Mouse (Mus musculus) embryonic facial prominence, embryonic 14.5 days (tissue): Measurements from ENCODE around the gene Ppip5k1. TPM values are rescaled to one million over a fixed set of nuclear protein-coding genes. Genes with fewer than 3 reads are reported as not detected.
"Not testable (repeated sequence)": the region's sequence is repeated elsewhere in the genome, so short reads cannot be mapped to it uniquely, and the experiment has no call there.

Source experiments
- ATAC-seq: fragments of 200-750 bp; cut with Nextera tagmentation; 2 replicates; pipeline ENCODE4 v1.8.0; 2017; ENCODE audit warnings: low read depth, moderate number of reproducible peaks, moderate TSS enrichment
- DNase-seq: peaks from one replicate; pipeline ENCODE4 v3.0.0-alpha.2; 2015; ENCODE audit warnings: low spot score
- H3K27ac ChIP-seq: fragments of 300-500 bp; sonication (generic); replicated peaks from 2 replicates; pipeline ENCODE4 v1.5.1; 2014; ENCODE audit warnings: low read depth, mild to moderate bottlenecking, low read length, moderate library complexity
- H3K27me3 ChIP-seq: fragments of 300-500 bp; sonication (generic); replicated peaks from 2 replicates; pipeline ENCODE4 v1.6.1; 2014; ENCODE audit warnings: low read length; ENCODE audit not compliant: control insufficient read depth, insufficient read depth
- H3K36me3 ChIP-seq: fragments of 300-500 bp; sonication (generic); 2 replicates; pipeline ENCODE4 v1.6.1; 2014; ENCODE audit warnings: low read length, mixed read lengths; ENCODE audit not compliant: control insufficient read depth, insufficient read depth
- H3K4me1 ChIP-seq: fragments of 300-500 bp; sonication (generic); 2 replicates; pipeline ENCODE4 v1.6.1; 2014; ENCODE audit warnings: antibody characterized with exemption, low read length; ENCODE audit not compliant: control insufficient read depth, insufficient read depth
- H3K4me2 ChIP-seq: fragments of 300-500 bp; sonication (generic); 2 replicates; pipeline ENCODE4 v1.6.1; 2014; ENCODE audit warnings: low read depth, mild to moderate bottlenecking, low read length, moderate library complexity, mixed read lengths
- H3K4me3 ChIP-seq: fragments of 300-500 bp; sonication (generic); 2 replicates; pipeline ENCODE4 v1.5.1; 2014; ENCODE audit warnings: low read depth, mild to moderate bottlenecking, low read length
- H3K9ac ChIP-seq: fragments of 300-500 bp; sonication (generic); 2 replicates; pipeline ENCODE4 v1.6.1; 2014; ENCODE audit warnings: low read depth, mild to moderate bottlenecking, low read length, moderate library complexity, mixed read lengths
- H3K9me3 ChIP-seq: fragments of 300-500 bp; sonication (generic); 2 replicates; pipeline ENCODE4 v1.6.1; 2016; ENCODE audit warnings: low read length; ENCODE audit not compliant: control insufficient read depth
- WGBS: fragments of 180-500 bp; shearing (Covaris S2); extraction: QIAGEN DNeasy Blood & Tissue Kit; methylation state at CpG from one replicate; pipeline ENCODE4 v1.1.7; 2014; 5-methylcytosine and 5-hydroxymethylcytosine counted together
- polyA plus RNA-seq: library from polyadenylated mRNA; unstranded; fragments of >200 nt; fragmentation: Nextera tagmentation; extraction: Ambion mirVana; gene quantifications from 2 replicates; pipeline ENCODE4 v1.2.1, GENCODE M21; 2014

Ppip5k1 gene
- 7.6 and 9.8 TPM in 2 replicates for polyA plus RNA-seq

GRCm38 (mm10) chr2:121354820-121355592 lies at the start of gene Ppip5k1:
Gene Ppip5k1 (minus strand): TSS chr2:121355396.
- ATAC-seq, result peak; percentile 96
- H3K4me2 ChIP-seq, result peak within 1 kb of the TSS; percentile 87

GRCm38 (mm10) chr2:121403296-121403695 lies 48.1 kb upstream of the Ppip5k1 start:
- no peaks in the 10 kb centered on the region for H3K4me1 ChIP-seq
- no peak for ATAC-seq
- H3K4me2 ChIP-seq, result no peak overlapping the region
- no peak overlapping the region for H3K9ac ChIP-seq
- H3K36me3 ChIP-seq, result no peaks in the 10 kb centered on the region
- H3K27me3 ChIP-seq, result no peaks in the 10 kb centered on the region
- peak; percentile 20 for DNase-seq
- no peak overlapping the region for H3K27ac ChIP-seq
- no peak overlapping the region for H3K4me3 ChIP-seq
- H3K9me3 ChIP-seq, result 0 out of 2 replicates have a peak, but pooled peaks cover 1% of the 10 kb centered on the region

More at GRCm38 (mm10) chr2:121354820-121355592, at the start of gene Ppip5k1:
- Histone ChIP-seq H3K9me3 (no peaks in the 10 kb centered on the region), H3K27me3 (no peaks in the 10 kb centered on the region), H3K4me1 (peaks cover 14% of the 10 kb centered on the region), H3K36me3 (no peaks in the 10 kb centered on the region), H3K27ac (peak within 1 kb of the TSS; percentile 52), H3K9ac (peak within 1 kb of the TSS; percentile 78), H3K4me3 (peak within 1 kb of the TSS; percentile 68)
- DNase-seq, result peak; percentile 98
- WGBS, result 1% methylated on average over 56 of the region's 58 CpGs

- 12% methylated on average over 8 of the region's 8 CpGs for WGBS
- 0 out of 2 replicates have a peak, but pooled peaks have one; percentile 70 for ATAC-seq
- no peaks in the 10 kb centered on the region for H3K4me1 ChIP-seq
- H3K27me3 ChIP-seq, result no peaks in the 10 kb centered on the region
- no peaks in the 10 kb centered on the region for H3K9me3 ChIP-seq
- H3K4me3 ChIP-seq, result no peak overlapping the region
- no peak overlapping the region for H3K27ac ChIP-seq
- no peak overlapping the region for H3K9ac ChIP-seq
- no peaks in the 10 kb centered on the region for H3K36me3 ChIP-seq
- DNase-seq, result peak; percentile 92
- no peak overlapping the region for H3K4me2 ChIP-seq
These were observed 41.4 kb upstream of the Ppip5k1 start for GRCm38 (mm10) chr2:121396624-121397023.

- ATAC-seq, H3K4me1 ChIP-seq, DNase-seq, H3K4me2 ChIP-seq, H3K27me3 ChIP-seq, H3K4me3 ChIP-seq, H3K27ac ChIP-seq, H3K9me3 ChIP-seq, H3K9ac ChIP-seq, H3K36me3 ChIP-seq: not testable (repeated sequence)
- 92% methylated on average over 14 of the region's 17 CpGs for WGBS
These were observed 31.9 kb upstream of the Ppip5k1 start, which contains the start of gene Strc for GRCm38 (mm10) chr2:121386961-121387575. Gene Strc (minus strand): TSS chr2:121387168.

- WGBS, result 48% methylated on average over 2 of the region's 2 CpGs
- no peak overlapping the region for H3K4me3 ChIP-seq
- no peaks in the 10 kb centered on the region for H3K36me3 ChIP-seq
- H3K27me3 ChIP-seq, result no peaks in the 10 kb centered on the region
- H3K4me1 ChIP-seq, result no peaks in the 10 kb centered on the region; the same call in 1 of the 2 replicates
- no peaks in the 10 kb centered on the region for H3K9me3 ChIP-seq
- H3K27ac ChIP-seq, result no peak overlapping the region
- DNase-seq, result no peak
- ATAC-seq, result no peak
- no peak overlapping the region for H3K9ac ChIP-seq
- H3K4me2 ChIP-seq, result no peak overlapping the region
These were observed 19.6 kb upstream of the Ppip5k1 start for GRCm38 (mm10) chr2:121374766-121375165.

- no peaks in the 10 kb centered on the region for H3K27me3 ChIP-seq
- H3K36me3 ChIP-seq, result no peaks in the 10 kb centered on the region
- H3K4me3 ChIP-seq, result no peak overlapping the region
- no peaks in the 10 kb centered on the region; the same call in 1 of the 2 replicates for H3K4me1 ChIP-seq
- no peaks in the 10 kb centered on the region for H3K9me3 ChIP-seq
- H3K27ac ChIP-seq, result no peak overlapping the region
- no peak overlapping the region for H3K4me2 ChIP-seq
- WGBS, result 74% methylated on average over 3 of the region's 3 CpGs
- ATAC-seq, result no peak
- no peak overlapping the region for H3K9ac ChIP-seq
- no peak for DNase-seq
These were observed 17.1 kb upstream of the Ppip5k1 start for GRCm38 (mm10) chr2:121372266-121372665.

- Histone ChIP-seq H3K4me2 (no peak overlapping the region), H3K27ac (no peak overlapping the region), H3K9ac (no peak overlapping the region), H3K4me3 (no peak overlapping the region), H3K27me3 (no peaks in the 10 kb centered on the region), H3K4me1 (no peaks in the 10 kb centered on the region), H3K9me3 (no peaks in the 10 kb centered on the region), H3K36me3 (no peaks in the 10 kb centered on the region)
- no peak for ATAC-seq
- DNase-seq, result no peak
- WGBS, result 81% methylated on average over 5 of the region's 5 CpGs
These were observed 15.7 kb upstream of the Ppip5k1 start for GRCm38 (mm10) chr2:121370921-121371320.

- no peaks in the 10 kb centered on the region for H3K4me1 ChIP-seq
These were observed 13.6 kb upstream of the Ppip5k1 start for GRCm38 (mm10) chr2:121368831-121369230.

More at GRCm38 (mm10) chr2:121368831-121369230, 13.6 kb upstream of the Ppip5k1 start:
- WGBS, result 63% methylated on average over 2 of the region's 2 CpGs
- H3K9ac ChIP-seq, result no peak overlapping the region
- no peaks in the 10 kb centered on the region for H3K36me3 ChIP-seq
- H3K9me3 ChIP-seq, result no peaks in the 10 kb centered on the region
- no peak overlapping the region for H3K4me3 ChIP-seq
- no peak overlapping the region for H3K27ac ChIP-seq
- H3K27me3 ChIP-seq, result no peaks in the 10 kb centered on the region
- ATAC-seq (no peak), DNase-seq (peak; percentile 20)
- no peak overlapping the region for H3K4me2 ChIP-seq
